Mouse (Mus musculus) heart, embryonic 15.5 days (tissue): ENCODE data around the gene Tigar. TPM values are rescaled to one million over a fixed set of nuclear protein-coding genes. Genes with fewer than 3 reads are reported as not detected.

Experiments
- ATAC-seq: fragments of 200-750 bp; cut with Nextera tagmentation; replicated peaks from 2 replicates; pipeline ENCODE4 v1.8.0; 2017; ENCODE audit warnings: low read depth, moderate TSS enrichment; ENCODE audit not compliant: insufficient number of reproducible peaks, insufficient read depth, low FRiP score
- H3K27ac ChIP-seq: fragments of 300-500 bp; sonication (generic); 2 replicates; pipeline ENCODE4 v1.5.1; 2015; ENCODE audit warnings: mild to moderate bottlenecking, inconsistent platforms
- H3K27me3 ChIP-seq: fragments of 300-500 bp; sonication (generic); 2 replicates; pipeline ENCODE4 v1.6.1; 2015; ENCODE audit warnings: inconsistent platforms
- H3K36me3 ChIP-seq: fragments of 300-500 bp; sonication (generic); 2 replicates; pipeline ENCODE4 v1.6.1; 2015; ENCODE audit warnings: mild to moderate bottlenecking, inconsistent platforms
- H3K4me1 ChIP-seq: fragments of 300-500 bp; sonication (generic); replicated peaks from 2 replicates; pipeline ENCODE4 v1.6.1; 2015; ENCODE audit warnings: inconsistent platforms
- H3K4me2 ChIP-seq: fragments of 300-500 bp; sonication (generic); 2 replicates; pipeline ENCODE4 v1.6.1; 2015; ENCODE audit warnings: inconsistent platforms, mild to moderate bottlenecking, moderate library complexity
- H3K4me3 ChIP-seq: fragments of 300-500 bp; sonication (generic); 2 replicates; pipeline ENCODE4 v1.5.1; 2015; ENCODE audit warnings: mild to moderate bottlenecking, inconsistent platforms
- H3K9ac ChIP-seq: fragments of 300-500 bp; sonication (generic); 2 replicates; pipeline ENCODE4 v1.6.1; 2015; ENCODE audit warnings: mild to moderate bottlenecking, inconsistent platforms
- H3K9me3 ChIP-seq: fragments of 300-500 bp; sonication (generic); replicated peaks from 2 replicates; pipeline ENCODE4 v1.6.1; 2016; ENCODE audit warnings: inconsistent platforms
- WGBS: fragments of 180-500 bp; shearing (Covaris S2); methylation state at CpG from one replicate; pipeline ENCODE4 v1.1.7; 2015; ENCODE audit warnings: mixed read lengths; 5-methylcytosine and 5-hydroxymethylcytosine counted together
- polyA plus RNA-seq: library from polyadenylated mRNA; unstranded; fragments of >200 nt; fragmentation: Nextera tagmentation; extraction: Ambion mirVana; gene quantifications from 2 replicates; pipeline ENCODE4 v1.2.1, GENCODE M21; 2015

Tigar gene
- polyA plus RNA-seq, 1 experiment from 2014 or later = 7.8 TPM

DNA sequence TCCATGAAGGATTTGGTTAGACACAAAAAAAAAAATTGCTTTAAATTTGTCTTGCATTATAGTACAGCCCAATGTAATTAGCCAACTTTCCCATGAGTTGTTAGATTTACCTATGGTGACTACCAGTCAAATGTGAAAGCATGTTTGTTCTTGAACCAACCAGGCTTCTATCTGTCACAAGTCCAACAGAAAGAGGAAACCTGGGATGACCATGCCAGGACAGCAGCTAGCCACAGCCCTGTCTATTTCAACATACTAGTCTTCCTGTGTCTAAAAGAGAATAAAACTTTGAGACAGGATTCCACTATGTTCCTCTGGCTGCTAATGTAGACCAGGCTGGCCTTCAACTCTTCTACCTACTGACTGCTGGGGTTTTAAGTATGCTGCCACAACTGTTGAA lies 1.9 kb downstream of the Tigar start:
- H3K4me3 ChIP-seq = no peak overlapping the region
- no peak for ATAC-seq
- H3K27me3 ChIP-seq = no peaks in the 10 kb centered on the region
- H3K36me3 ChIP-seq = no peaks in the 10 kb centered on the region
- H3K4me1 ChIP-seq = peaks cover 21% of the 10 kb centered on the region
- no peak overlapping the region for H3K27ac ChIP-seq
- H3K4me2 ChIP-seq = no peak overlapping the region
- H3K9ac ChIP-seq = no peak overlapping the region
- no peaks in the 10 kb centered on the region for H3K9me3 ChIP-seq

DNA sequence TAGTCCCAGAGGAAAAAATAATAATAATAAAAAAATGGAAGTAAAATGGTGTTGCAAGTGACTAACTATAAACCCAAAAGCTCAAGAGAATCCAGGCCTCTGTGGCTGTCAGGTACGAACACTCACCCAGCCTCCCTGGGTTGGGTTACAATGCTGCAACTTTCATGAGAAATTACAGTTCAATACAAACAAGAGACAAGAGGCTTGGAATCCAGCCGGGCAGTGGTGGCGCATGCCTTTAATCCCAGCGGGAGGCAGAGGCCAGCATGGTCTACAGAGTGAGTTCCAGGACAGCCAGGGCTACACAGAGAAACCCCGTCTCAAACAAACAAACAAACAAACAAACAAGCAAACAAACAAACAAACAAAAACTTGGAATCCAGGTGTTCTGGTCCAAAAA lies 2.6 kb downstream of the Tigar start:
- ATAC-seq = no peak
- Histone ChIP-seq H3K4me1 (peaks cover 21% of the 10 kb centered on the region), H3K4me2 (no peak overlapping the region), H3K9me3 (no peaks in the 10 kb centered on the region), H3K27me3 (no peaks in the 10 kb centered on the region), H3K27ac (peak overlapping the region; percentile 11; the same call in 1 of the 2 replicates), H3K9ac (no peak overlapping the region), H3K4me3 (no peak overlapping the region), H3K36me3 (no peaks in the 10 kb centered on the region)
- WGBS = 65% methylated on average over 5 of the region's 5 CpGs

DNA sequence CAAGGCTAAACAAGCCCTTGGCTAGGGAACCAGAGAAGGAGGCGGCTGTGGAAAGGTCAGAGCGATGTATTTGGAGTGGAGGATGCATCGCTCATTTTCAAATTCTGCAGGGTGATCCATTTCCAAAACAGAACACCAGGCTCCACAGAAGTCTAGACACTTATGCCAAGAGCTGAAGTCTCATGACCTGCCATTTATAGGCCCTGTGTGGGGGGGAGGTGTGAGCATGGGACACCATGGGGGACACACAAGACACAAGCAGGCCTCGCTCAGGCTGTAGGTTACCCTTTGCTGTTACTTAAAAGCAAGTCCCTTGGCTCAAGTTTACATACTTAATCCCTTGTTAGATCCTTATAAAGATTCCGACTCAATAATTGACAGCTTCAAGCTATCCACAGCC lies 3.2 kb downstream of the Tigar start:
- Histone ChIP-seq H3K4me1 (peaks cover 21% of the 10 kb centered on the region), H3K9me3 (no peaks in the 10 kb centered on the region), H3K27ac (peak overlapping the region; percentile 11; the same call in 1 of the 2 replicates), H3K4me3 (no peak overlapping the region), H3K4me2 (no peak overlapping the region), H3K9ac (no peak overlapping the region), H3K36me3 (no peaks in the 10 kb centered on the region), H3K27me3 (no peaks in the 10 kb centered on the region)
- no peak; the same call in 1 of the 2 replicates for ATAC-seq
- 77% methylated on average over 5 of the region's 5 CpGs for WGBS

DNA sequence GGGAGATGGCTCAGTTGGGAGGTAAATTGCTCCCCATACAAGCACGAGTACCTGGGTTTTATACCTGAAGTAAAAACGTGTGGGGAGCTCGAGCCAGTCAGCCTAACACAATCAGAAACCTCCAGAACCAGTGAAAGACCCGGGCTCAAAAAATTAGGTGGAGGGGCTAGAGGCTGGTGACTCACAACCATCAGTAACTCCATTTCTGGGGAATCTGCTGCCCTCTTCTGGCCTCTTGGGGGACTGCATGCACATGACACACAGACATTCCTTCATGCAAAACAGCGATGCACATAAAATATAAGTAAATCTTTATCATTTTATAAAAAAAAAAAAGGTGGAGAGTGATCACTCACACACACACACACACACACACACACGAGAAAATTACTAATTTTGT lies 4.2 kb downstream of the Tigar start:
- Histone ChIP-seq H3K27ac (no peak overlapping the region), H3K36me3 (no peaks in the 10 kb centered on the region), H3K4me1 (peaks cover 21% of the 10 kb centered on the region)

DNA sequence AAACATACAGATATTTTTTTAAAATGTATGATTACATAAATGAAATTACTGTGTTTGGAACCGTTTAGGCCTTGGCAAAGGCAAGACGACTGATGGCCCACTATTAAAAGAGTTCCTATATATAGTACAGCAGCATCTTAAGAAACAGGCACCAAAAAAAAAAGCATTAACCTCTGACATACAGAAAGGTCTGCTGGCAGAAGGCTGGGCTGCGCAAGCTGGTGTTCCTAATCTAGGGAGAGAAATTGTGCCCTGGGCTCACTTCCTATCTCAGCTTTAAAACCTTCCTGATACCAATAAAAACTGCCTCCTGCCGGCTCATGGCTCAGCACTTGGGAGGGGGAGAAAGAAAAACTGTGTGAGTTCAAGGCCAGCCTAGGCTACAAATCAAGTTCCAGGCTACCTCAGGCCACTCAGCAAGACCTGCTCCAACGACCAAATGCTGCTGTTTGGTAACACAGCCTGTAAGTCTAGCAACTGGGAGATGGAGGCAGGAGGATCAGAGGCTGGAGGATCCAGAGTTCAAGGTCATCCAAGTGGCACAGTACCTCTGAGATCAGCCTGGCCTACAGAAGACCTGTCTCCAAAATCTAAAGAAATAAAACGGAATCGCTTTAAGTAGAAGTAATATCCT lies 4.8 kb downstream of the Tigar start:
- Histone ChIP-seq H3K4me2 (no peak overlapping the region), H3K9me3 (no peaks in the 10 kb centered on the region), H3K9ac (no peak overlapping the region), H3K4me3 (no peak overlapping the region), H3K27ac (no peak overlapping the region), H3K27me3 (no peaks in the 10 kb centered on the region), H3K36me3 (no peaks in the 10 kb centered on the region), H3K4me1 (peaks cover 17% of the 10 kb centered on the region)
- no peak for ATAC-seq
- 72% methylated on average over 7 of the region's 7 CpGs for WGBS

More for the DNA sequence above, 4.2 kb downstream of the Tigar start:
- Histone ChIP-seq H3K9me3 (no peaks in the 10 kb centered on the region), H3K4me3 (no peak overlapping the region), H3K27me3 (no peaks in the 10 kb centered on the region), H3K4me2 (no peak overlapping the region), H3K9ac (no peak overlapping the region)
- ATAC-seq = no peak
- WGBS = 61% methylated on average over 6 of the region's 6 CpGs

DNA sequence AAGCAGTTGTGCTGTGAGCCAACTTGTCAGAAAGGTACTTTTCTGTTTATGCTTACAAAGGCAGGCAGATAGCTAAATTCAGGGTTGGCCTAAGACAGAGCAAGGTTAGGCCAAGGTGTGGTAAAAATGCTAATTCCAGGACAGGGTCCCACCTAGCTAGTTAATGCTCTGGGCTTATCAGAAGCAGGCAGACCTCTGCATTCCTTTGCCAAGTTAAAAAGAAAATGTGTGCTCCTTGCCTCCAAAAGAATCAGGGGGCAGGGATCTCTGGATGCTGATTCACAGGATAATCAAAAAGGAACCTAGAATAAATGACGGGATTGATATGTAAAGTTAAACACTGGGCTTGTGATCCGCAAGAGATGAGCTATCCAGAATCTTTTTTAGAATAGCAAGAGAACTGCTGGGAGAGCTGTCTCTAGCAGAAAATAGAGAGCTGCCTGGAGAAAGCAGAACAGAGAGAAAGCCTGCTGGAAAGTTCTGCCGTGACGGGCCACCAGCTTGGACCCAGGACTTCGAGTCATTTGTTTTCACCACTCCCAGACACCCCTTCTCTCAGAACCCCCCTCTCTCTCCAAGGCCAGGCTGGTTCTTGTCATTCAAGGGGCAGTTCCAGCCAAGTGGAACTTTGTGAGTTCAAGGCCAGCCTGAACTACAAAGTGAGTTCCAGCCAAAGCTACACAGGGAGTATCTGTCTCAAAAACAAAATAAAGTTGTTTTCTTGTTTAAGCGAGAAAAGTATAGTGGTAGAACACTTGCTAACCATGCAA lies 5.7 kb downstream of the Tigar start:
- Histone ChIP-seq H3K4me3 (no peak overlapping the region), H3K4me1 (peaks cover 12% of the 10 kb centered on the region), H3K27me3 (no peaks in the 10 kb centered on the region), H3K27ac (no peak overlapping the region), H3K9me3 (no peaks in the 10 kb centered on the region), H3K4me2 (no peak overlapping the region), H3K36me3 (no peaks in the 10 kb centered on the region), H3K9ac (no peak overlapping the region)
- 87% methylated on average over 6 of the region's 6 CpGs for WGBS
- no peak for ATAC-seq

DNA sequence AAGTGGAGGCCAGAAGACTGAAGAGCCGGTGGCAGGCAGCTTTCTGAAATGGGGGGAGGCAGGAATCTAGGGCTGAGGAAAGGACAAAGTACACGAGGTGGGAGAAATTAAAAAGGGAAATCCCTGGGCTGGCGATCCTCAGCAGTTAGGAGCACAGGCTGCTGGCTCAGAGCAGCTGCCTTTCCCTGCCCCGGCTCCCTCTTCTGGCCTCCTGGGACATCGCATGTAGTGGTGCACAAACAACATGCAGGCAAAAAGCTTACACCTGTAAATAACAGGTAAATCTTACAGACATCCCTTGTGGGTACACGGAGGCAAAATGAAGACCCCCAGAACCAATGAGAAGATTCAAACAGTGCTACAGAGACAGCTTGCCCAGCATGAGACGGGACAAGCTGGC lies 14.8 kb downstream of the Tigar start:
- H3K9ac ChIP-seq = no peak overlapping the region
- no peak overlapping the region for H3K4me2 ChIP-seq
- no peak overlapping the region for H3K27ac ChIP-seq
- H3K4me3 ChIP-seq = no peak overlapping the region
- H3K36me3 ChIP-seq = peaks cover 14% of the 10 kb centered on the region; the same call in 1 of the 2 replicates
- no peaks in the 10 kb centered on the region for H3K27me3 ChIP-seq
- H3K4me1 ChIP-seq = no peaks in the 10 kb centered on the region
- no peaks in the 10 kb centered on the region for H3K9me3 ChIP-seq
- WGBS = 70% methylated on average over 7 of the region's 7 CpGs
- ATAC-seq = no peak

DNA sequence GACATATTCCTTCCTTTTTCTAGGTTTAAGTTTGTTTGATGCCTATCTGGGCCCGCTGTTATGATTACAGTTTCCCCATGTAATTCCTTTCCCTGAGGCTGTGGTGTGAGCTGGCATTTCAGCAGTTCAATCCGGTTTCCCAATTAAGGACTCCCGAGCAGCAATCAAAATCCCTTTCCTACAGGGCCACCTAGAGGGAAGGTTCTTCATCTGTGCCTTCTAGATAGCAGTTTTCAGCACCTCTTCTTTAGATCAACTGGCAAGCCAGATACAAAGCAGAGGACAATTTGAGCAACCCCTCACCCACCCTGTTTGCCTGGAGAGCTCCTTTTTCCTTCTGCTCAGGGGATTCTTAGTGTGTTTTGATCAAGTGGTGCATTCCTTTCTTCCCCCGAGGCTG lies 22.6 kb downstream of the Tigar start:
- 34% methylated on average over 4 of the region's 4 CpGs for WGBS
- H3K27ac ChIP-seq = peak overlapping the region; percentile 56
- peak; percentile 54 for ATAC-seq

DNA sequence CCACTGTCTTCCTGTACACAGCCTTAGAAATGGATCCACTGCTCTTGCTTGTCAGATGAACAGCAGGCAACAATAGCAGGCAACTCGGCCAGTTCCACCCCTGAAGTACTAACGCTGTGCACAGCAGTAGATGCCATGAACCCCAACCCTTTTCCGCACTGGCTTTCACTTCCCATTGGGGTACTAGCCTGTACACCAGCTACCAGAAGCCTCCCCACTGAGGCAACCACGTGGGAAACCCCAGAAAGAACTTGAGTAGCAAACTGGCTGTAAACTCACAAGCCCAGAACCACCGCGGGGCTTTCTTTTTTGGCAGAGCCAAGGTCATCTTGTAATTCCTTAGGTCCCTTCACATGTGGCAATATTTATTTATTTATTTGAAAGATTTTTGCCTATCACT lies 27.5 kb downstream of the Tigar start:
- Histone ChIP-seq H3K4me3 (no peak overlapping the region), H3K4me1 (peaks cover 18% of the 10 kb centered on the region), H3K4me2 (no peak overlapping the region), H3K27ac (no peak overlapping the region), H3K9me3 (no peaks in the 10 kb centered on the region), H3K9ac (no peak overlapping the region), H3K36me3 (no peaks in the 10 kb centered on the region), H3K27me3 (peaks cover 28% of the 10 kb centered on the region)
- no peak for ATAC-seq
- 71% methylated on average over 6 of the region's 6 CpGs for WGBS

More for the DNA sequence above, 22.6 kb downstream of the Tigar start:
- H3K27me3 ChIP-seq = peaks cover 13% of the 10 kb centered on the region
- no peak overlapping the region for H3K4me3 ChIP-seq
- H3K36me3 ChIP-seq = peaks cover 24% of the 10 kb centered on the region; the same call in 1 of the 2 replicates
- peaks cover 12% of the 10 kb centered on the region for H3K4me1 ChIP-seq
- H3K9me3 ChIP-seq = no peaks in the 10 kb centered on the region
- no peak overlapping the region for H3K4me2 ChIP-seq
- H3K9ac ChIP-seq = no peak overlapping the region

DNA sequence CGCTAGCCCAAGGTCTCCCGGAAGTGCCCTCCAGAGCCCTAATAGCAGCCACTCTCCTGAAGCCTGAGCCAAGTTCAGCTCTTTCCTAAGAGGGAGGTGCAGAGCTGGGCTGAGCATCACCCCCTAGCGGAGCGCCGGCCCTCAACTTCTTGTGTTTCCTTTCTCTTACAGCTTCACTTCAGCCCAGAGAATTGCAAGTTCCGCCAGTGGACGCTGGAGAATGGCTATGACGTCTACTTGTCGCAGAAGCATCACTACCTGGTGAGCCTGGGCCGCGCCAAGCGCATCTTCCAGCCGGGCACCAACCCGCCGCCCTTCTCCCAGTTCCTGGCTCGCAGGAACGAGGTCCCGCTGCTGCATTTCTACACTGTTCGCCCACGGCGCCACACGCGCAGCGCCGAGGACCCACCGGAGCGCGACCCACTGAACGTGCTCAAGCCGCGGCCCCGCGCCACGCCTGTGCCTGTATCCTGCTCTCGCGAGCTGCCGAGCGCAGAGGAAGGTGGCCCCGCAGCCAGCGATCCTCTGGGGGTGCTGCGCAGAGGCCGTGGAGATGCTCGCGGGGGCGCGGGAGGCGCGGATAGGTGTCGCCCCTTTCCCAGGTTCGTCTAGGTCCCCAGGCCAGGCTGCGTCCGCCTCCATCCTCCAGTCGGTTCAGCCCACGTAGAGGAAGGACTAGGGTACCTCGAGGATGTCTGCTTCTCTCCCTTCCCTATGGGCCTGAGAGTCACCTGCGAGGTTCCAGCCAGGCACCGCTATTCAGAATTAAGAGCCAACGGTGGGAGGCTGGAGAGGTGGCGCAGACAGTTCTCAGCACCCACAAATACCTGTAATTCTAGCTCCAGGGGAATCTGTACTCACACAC lies 29.3 kb downstream of the Tigar start:
- peak overlapping the region; percentile 51 for H3K9ac ChIP-seq
- peak; percentile 64 for ATAC-seq
- H3K27ac ChIP-seq = no peak overlapping the region
- H3K9me3 ChIP-seq = no peaks in the 10 kb centered on the region
- peaks cover 28% of the 10 kb centered on the region for H3K27me3 ChIP-seq
- H3K4me3 ChIP-seq = peak overlapping the region; percentile 58
- no peaks in the 10 kb centered on the region for H3K36me3 ChIP-seq
- 3% methylated on average over 59 of the region's 59 CpGs for WGBS
- H3K4me2 ChIP-seq = peak overlapping the region; percentile 99
- H3K4me1 ChIP-seq = peaks cover 18% of the 10 kb centered on the region

DNA sequence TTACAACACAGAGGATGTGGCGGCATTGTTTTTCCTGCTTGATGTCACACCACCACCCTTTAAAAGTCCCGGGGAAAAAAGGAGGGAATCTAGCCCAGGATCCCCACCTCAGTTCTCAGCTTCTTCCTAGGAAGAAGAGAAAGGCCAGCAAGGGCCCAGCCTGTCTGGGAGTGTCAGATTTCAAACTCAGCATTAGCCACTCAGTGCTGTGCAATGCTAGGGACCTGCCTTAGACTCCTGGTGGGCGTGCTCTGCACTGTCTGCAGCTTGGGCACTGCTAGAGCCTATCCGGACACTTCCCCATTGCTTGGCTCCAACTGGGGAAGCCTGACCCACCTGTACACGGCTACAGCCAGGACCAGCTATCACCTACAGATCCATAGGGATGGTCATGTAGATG lies 36.5 kb downstream of the Tigar start, which contains the start of gene Fgf23:
Fgf23 (plus strand) TSS at position 86 of the 400 bp plus-strand sequence.
- Histone ChIP-seq H3K27ac (no peak within 1 kb of the TSS), H3K9ac (no peak within 1 kb of the TSS), H3K4me1 (peaks cover 14% of the 10 kb centered on the region), H3K4me2 (peak within 1 kb of the TSS; percentile 23; the same call in 1 of the 2 replicates), H3K27me3 (no peaks in the 10 kb centered on the region), H3K36me3 (no peaks in the 10 kb centered on the region), H3K4me3 (no peak within 1 kb of the TSS), H3K9me3 (no peaks in the 10 kb centered on the region)
- no peak for ATAC-seq
- WGBS = 14% methylated on average over 5 of the region's 5 CpGs
